Mouse (Mus musculus) midbrain, embryonic 12.5 days (tissue): Measurements from ENCODE around the gene Nlgn1. TPM values are rescaled to one million over a fixed set of nuclear protein-coding genes. Genes with fewer than 3 reads are reported as not detected.
A peak's percentile ranks its signal among the peaks of the same experiment; 100 is the strongest.

Experiments
- ATAC-seq: fragments of 200-750 bp; cut with Nextera tagmentation; 2 replicates; pipeline ENCODE4 v1.8.0; 2017; ENCODE audit warnings: low read depth, moderate TSS enrichment, moderate library complexity; ENCODE audit not compliant: low FRiP score
- H3K27ac ChIP-seq: fragments of 300-500 bp; sonication (generic); replicated peaks from 2 replicates; pipeline ENCODE4 v1.5.1; 2016; ENCODE audit warnings: mild to moderate bottlenecking
- H3K27me3 ChIP-seq: fragments of 300-500 bp; sonication (generic); 2 replicates; pipeline ENCODE4 v1.6.1; 2016; ENCODE audit warnings: mild to moderate bottlenecking
- H3K36me3 ChIP-seq: fragments of 300-500 bp; sonication (generic); 2 replicates; pipeline ENCODE4 v1.6.1; 2016
- H3K4me1 ChIP-seq: fragments of 300-500 bp; sonication (generic); 2 replicates; pipeline ENCODE4 v1.6.1; 2016
- H3K4me2 ChIP-seq: fragments of 300-500 bp; sonication (generic); replicated peaks from 2 replicates; pipeline ENCODE4 v1.6.1; 2016; ENCODE audit warnings: mild to moderate bottlenecking, moderate library complexity
- H3K4me3 ChIP-seq: fragments of 300-500 bp; sonication (generic); 2 replicates; pipeline ENCODE4 v1.5.1; 2016; ENCODE audit warnings: mild to moderate bottlenecking
- H3K9ac ChIP-seq: fragments of 300-500 bp; sonication (generic); replicated peaks from 2 replicates; pipeline ENCODE4 v1.6.1; 2016; ENCODE audit warnings: mild to moderate bottlenecking, moderate library complexity
- H3K9me3 ChIP-seq: fragments of 300-500 bp; sonication (generic); 2 replicates; pipeline ENCODE4 v1.6.1; 2016; ENCODE audit warnings: mild to moderate bottlenecking
- WGBS: fragments of 180-500 bp; shearing (Covaris S2); methylation state at CpG from one replicate; pipeline ENCODE4 v1.1.7; 2016; 5-methylcytosine and 5-hydroxymethylcytosine counted together
- polyA plus RNA-seq: library from polyadenylated mRNA; unstranded; fragments of >200 nt; fragmentation: Nextera tagmentation; extraction: Ambion mirVana; gene quantifications from 2 replicates; pipeline ENCODE4 v1.2.1, GENCODE M21; 2016

Gene Nlgn1
- polyA plus RNA-seq, 1 experiment from 2014 or later = 8.9 TPM

- Histone ChIP-seq H3K36me3 (no peaks in the 10 kb centered on the region), H3K9ac (no peak overlapping the region), H3K4me3 (no peak overlapping the region), H3K27ac (no peak overlapping the region), H3K27me3 (peaks cover 45% of the 10 kb centered on the region), H3K4me1 (no peaks in the 10 kb centered on the region), H3K9me3 (peaks cover 15% of the 10 kb centered on the region), H3K4me2 (no peak overlapping the region)
- peak; percentile 61; the same call in 1 of the 2 replicates for ATAC-seq
Measured at GRCm38 (mm10) chr3:25897456-25897855, 434.8 kb downstream of the Nlgn1 start.

- H3K4me1 ChIP-seq = no peaks in the 10 kb centered on the region
- H3K4me3 ChIP-seq = no peak overlapping the region
- no peak overlapping the region for H3K4me2 ChIP-seq
- no peaks in the 10 kb centered on the region for H3K27me3 ChIP-seq
- no peak overlapping the region for H3K27ac ChIP-seq
- no peaks in the 10 kb centered on the region for H3K36me3 ChIP-seq
- ATAC-seq = no peak
- WGBS = 69% methylated on average over 2 of the region's 2 CpGs
- no peak overlapping the region for H3K9ac ChIP-seq
- no peaks in the 10 kb centered on the region for H3K9me3 ChIP-seq
Measured at GRCm38 (mm10) chr3:25884797-25885196, 447.5 kb downstream of the Nlgn1 start.

GRCm38 (mm10) chr3:25869161-25869560 is 463.1 kb downstream of the Nlgn1 start:
- Histone ChIP-seq H3K4me2 (no peak overlapping the region), H3K9me3 (no peaks in the 10 kb centered on the region), H3K4me3 (no peak overlapping the region), H3K27me3 (no peaks in the 10 kb centered on the region), H3K36me3 (no peaks in the 10 kb centered on the region), H3K4me1 (no peaks in the 10 kb centered on the region), H3K9ac (no peak overlapping the region), H3K27ac (no peak overlapping the region)
- ATAC-seq = no peak

GRCm38 (mm10) chr3:25858384-25858783 is 473.9 kb downstream of the Nlgn1 start:
- Histone ChIP-seq H3K4me2 (no peak overlapping the region), H3K36me3 (no peaks in the 10 kb centered on the region), H3K9ac (no peak overlapping the region), H3K27me3 (no peaks in the 10 kb centered on the region), H3K27ac (no peak overlapping the region), H3K9me3 (no peaks in the 10 kb centered on the region), H3K4me1 (no peaks in the 10 kb centered on the region), H3K4me3 (no peak overlapping the region)
- no peak for ATAC-seq

GRCm38 (mm10) chr3:25844686-25845462 is 487.4 kb downstream of the Nlgn1 start:
- H3K27ac ChIP-seq = no peak overlapping the region
- no peak for ATAC-seq
- 87% methylated on average over 7 of the region's 7 CpGs for WGBS
- no peaks in the 10 kb centered on the region for H3K36me3 ChIP-seq
- H3K9ac ChIP-seq = no peak overlapping the region
- no peaks in the 10 kb centered on the region for H3K4me1 ChIP-seq
- H3K27me3 ChIP-seq = no peaks in the 10 kb centered on the region
- no peaks in the 10 kb centered on the region for H3K9me3 ChIP-seq
- no peak overlapping the region for H3K4me2 ChIP-seq
- no peak overlapping the region for H3K4me3 ChIP-seq

GRCm38 (mm10) chr3:25830237-25830636 is 502.0 kb downstream of the Nlgn1 start:
- ATAC-seq = no peak
- no peak overlapping the region for H3K9ac ChIP-seq
- H3K27me3 ChIP-seq = no peaks in the 10 kb centered on the region
- H3K36me3 ChIP-seq = no peaks in the 10 kb centered on the region
- H3K27ac ChIP-seq = no peak overlapping the region
- H3K9me3 ChIP-seq = no peaks in the 10 kb centered on the region
- H3K4me1 ChIP-seq = no peaks in the 10 kb centered on the region
- H3K4me2 ChIP-seq = no peak overlapping the region
- no peak overlapping the region for H3K4me3 ChIP-seq
- 83% methylated on average over 2 of the region's 2 CpGs for WGBS

- H3K9me3 ChIP-seq = no peaks in the 10 kb centered on the region
Measured at GRCm38 (mm10) chr3:25813368-25813767, 518.9 kb downstream of the Nlgn1 start.

GRCm38 (mm10) chr3:25807559-25807958 is 524.7 kb downstream of the Nlgn1 start:
- Histone ChIP-seq H3K36me3 (no peaks in the 10 kb centered on the region), H3K4me1 (peaks cover 4% of the 10 kb centered on the region), H3K27ac (no peak overlapping the region), H3K4me2 (no peak overlapping the region), H3K27me3 (no peaks in the 10 kb centered on the region), H3K9ac (no peak overlapping the region), H3K4me3 (no peak overlapping the region), H3K9me3 (no peaks in the 10 kb centered on the region)
- ATAC-seq = peak; percentile 97
- WGBS = 32% methylated on average over 3 of the region's 3 CpGs

More at GRCm38 (mm10) chr3:25813368-25813767, 518.9 kb downstream of the Nlgn1 start:
- H3K9ac ChIP-seq = no peak overlapping the region
- no peaks in the 10 kb centered on the region for H3K4me1 ChIP-seq
- no peak overlapping the region for H3K4me3 ChIP-seq
- H3K27me3 ChIP-seq = no peaks in the 10 kb centered on the region
- no peak overlapping the region for H3K4me2 ChIP-seq
- H3K27ac ChIP-seq = no peak overlapping the region
- WGBS = 89% methylated on average over 3 of the region's 3 CpGs
- no peaks in the 10 kb centered on the region for H3K36me3 ChIP-seq
- ATAC-seq = no peak

GRCm38 (mm10) chr3:25781651-25782050 is 550.6 kb downstream of the Nlgn1 start:
- H3K27ac ChIP-seq = no peak overlapping the region
- no peak overlapping the region for H3K9ac ChIP-seq
- 41% methylated on average over 2 of the region's 2 CpGs for WGBS
- ATAC-seq = 0 out of 2 replicates have a peak, but pooled peaks have one; percentile 30
- no peak overlapping the region for H3K4me3 ChIP-seq
- no peaks in the 10 kb centered on the region for H3K4me1 ChIP-seq
- no peaks in the 10 kb centered on the region for H3K36me3 ChIP-seq
- H3K27me3 ChIP-seq = no peaks in the 10 kb centered on the region
- H3K4me2 ChIP-seq = no peak overlapping the region
- no peaks in the 10 kb centered on the region for H3K9me3 ChIP-seq

GRCm38 (mm10) chr3:25775437-25775836 is 556.8 kb downstream of the Nlgn1 start:
- 86% methylated on average over 6 of the region's 6 CpGs for WGBS
- Histone ChIP-seq H3K36me3 (no peaks in the 10 kb centered on the region), H3K4me1 (peaks cover 13% of the 10 kb centered on the region; the same call in 1 of the 2 replicates), H3K27me3 (no peaks in the 10 kb centered on the region), H3K4me3 (no peak overlapping the region), H3K27ac (no peak overlapping the region), H3K9me3 (no peaks in the 10 kb centered on the region), H3K9ac (no peak overlapping the region), H3K4me2 (no peak overlapping the region)
- ATAC-seq = no peak

GRCm38 (mm10) chr3:25773908-25774307 is 558.4 kb downstream of the Nlgn1 start:
- Histone ChIP-seq H3K4me3 (no peak overlapping the region), H3K4me1 (peaks cover 13% of the 10 kb centered on the region; the same call in 1 of the 2 replicates), H3K36me3 (no peaks in the 10 kb centered on the region), H3K9ac (no peak overlapping the region), H3K27me3 (no peaks in the 10 kb centered on the region), H3K9me3 (no peaks in the 10 kb centered on the region), H3K4me2 (no peak overlapping the region), H3K27ac (no peak overlapping the region)
- 62% methylated on average over 4 of the region's 4 CpGs for WGBS
- ATAC-seq = peak; percentile 54

- H3K36me3 ChIP-seq = no peaks in the 10 kb centered on the region
- peaks cover 13% of the 10 kb centered on the region; the same call in 1 of the 2 replicates for H3K4me1 ChIP-seq
- no peaks in the 10 kb centered on the region for H3K9me3 ChIP-seq
- no peaks in the 10 kb centered on the region for H3K27me3 ChIP-seq
- H3K4me2 ChIP-seq = no peak overlapping the region
- no peak overlapping the region for H3K9ac ChIP-seq
- H3K4me3 ChIP-seq = no peak overlapping the region
- peak; percentile 58; the same call in 1 of the 2 replicates for ATAC-seq
- H3K27ac ChIP-seq = no peak overlapping the region
Measured at GRCm38 (mm10) chr3:25773467-25773866, 558.8 kb downstream of the Nlgn1 start.

- WGBS = 89% methylated on average over 4 of the region's 4 CpGs
- no peak overlapping the region for H3K9ac ChIP-seq
- H3K4me1 ChIP-seq = no peaks in the 10 kb centered on the region
- no peaks in the 10 kb centered on the region for H3K9me3 ChIP-seq
- ATAC-seq = no peak
- H3K4me3 ChIP-seq = no peak overlapping the region
- H3K36me3 ChIP-seq = no peaks in the 10 kb centered on the region
- no peaks in the 10 kb centered on the region for H3K27me3 ChIP-seq
- H3K27ac ChIP-seq = no peak overlapping the region
- no peak overlapping the region for H3K4me2 ChIP-seq
Measured at GRCm38 (mm10) chr3:25763689-25764088, 568.6 kb downstream of the Nlgn1 start.
